Mouse (Mus musculus): ENCODE results near the gene Ly6f. TPM values are rescaled to one million over a fixed set of nuclear protein-coding genes. Genes with fewer than 3 reads are reported as not detected.

Gene Ly6f
- polyA plus RNA-seq, 1 experiment from 2014 or later, result not detected

Other genes with a start within 250 kb of the Ly6f start
- 0.84 and 0.99 TPM in 2 replicates for gene Ly6c1, start 219.6 kb upstream of the Ly6f start, polyA plus RNA-seq (2016; fragmentation: Nextera tagmentation; extraction: Ambion mirVana)
- 0.43 TPM in 1 of 2 replicates, not detected in the other for gene Ly6c2, start 156.5 kb upstream of the Ly6f start, polyA plus RNA-seq (2016; fragmentation: Nextera tagmentation; extraction: Ambion mirVana)
- gene Ly6g, start 113.2 kb upstream of the Ly6f start, polyA plus RNA-seq (2016; fragmentation: Nextera tagmentation; extraction: Ambion mirVana), result not detected in 2 replicates
- gene BC025446, start 52.0 kb upstream of the Ly6f start, polyA plus RNA-seq (2016; fragmentation: Nextera tagmentation; extraction: Ambion mirVana), result not detected in 2 replicates